Mouse (Mus musculus) erythroblast, embryonic 14.5 days (primary cell): Measurements from ENCODE around the gene Plscr3. TPM values are rescaled to one million over a fixed set of nuclear protein-coding genes. Genes with fewer than 3 reads are reported as not detected.

Experiments used
- H3K27me3 ChIP-seq: 2 replicates; pipeline ENCODE4 v1.6.1; 2012; ENCODE audit warnings: inconsistent platforms; ENCODE audit not compliant: control insufficient read depth
- H3K36me3 ChIP-seq: 2 replicates; pipeline ENCODE4 v1.6.1; 2012; ENCODE audit warnings: mild to moderate bottlenecking, inconsistent platforms; ENCODE audit not compliant: control insufficient read depth
- H3K4me1 ChIP-seq: 2 replicates; pipeline ENCODE4 v1.6.1; 2012; ENCODE audit warnings: inconsistent platforms; ENCODE audit not compliant: control insufficient read depth
- H3K4me3 ChIP-seq: replicated peaks from 2 replicates; pipeline ENCODE3; 2012; ENCODE audit warnings: moderate library complexity, mild to moderate bottlenecking, inconsistent platforms
- H3K9me3 ChIP-seq: 2 replicates; pipeline ENCODE4 v1.6.1; 2012; ENCODE audit warnings: low read length, inconsistent platforms, mixed read lengths; ENCODE audit not compliant: control insufficient read depth
- GATA1 ChIP-seq: IDR thresholded peaks from 2 replicates; pipeline ENCODE4 v1.6.1; 2012; ENCODE audit warnings: low read length, inconsistent platforms, mixed read lengths
- TAL1 ChIP-seq: IDR thresholded peaks from 3 replicates; pipeline ENCODE4 v1.6.1; 2012; ENCODE audit warnings: low read length, inconsistent platforms, mixed read lengths
- polyA plus RNA-seq: library from polyadenylated mRNA; stranded (reverse); fragments of >175 nt; gene quantifications from 2 replicates; pipeline ENCODE4 v1.2.3, GENCODE M21; 2012

Gene Plscr3
- 3.6 and 4.4 TPM in 2 replicates for polyA plus RNA-seq

- Histone ChIP-seq H3K4me1 (peaks cover 77% of the 10 kb centered on the region), H3K4me3 (peak within 1 kb of the TSS; percentile 83), H3K27me3 (no peaks in the 10 kb centered on the region), H3K36me3 (peaks cover 40% of the 10 kb centered on the region), H3K9me3 (no peaks in the 10 kb centered on the region)
- TF ChIP-seq GATA1: no peak
- TF ChIP-seq TAL1: no peak
Measured at GRCm38 (mm10) chr11:69846198-69846680, at the start of gene Plscr3. Gene Plscr3, plus strand, starts transcription at chr11:69846376.

- TF ChIP-seq GATA1 (no peak), TAL1 (no peak)
- Histone ChIP-seq H3K27me3 (peaks cover 86% of the 10 kb centered on the region), H3K36me3 (no peaks in the 10 kb centered on the region), H3K9me3 (peaks cover 32% of the 10 kb centered on the region), H3K4me3 (no peak overlapping the region), H3K4me1 (peaks cover 42% of the 10 kb centered on the region)
Measured at GRCm38 (mm10) chr11:69797924-69798323, 48.3 kb upstream of the Plscr3 start.

GRCm38 (mm10) chr11:69799394-69800137, 46.6 kb upstream of the Plscr3 start:
- H3K36me3 ChIP-seq: no peaks in the 10 kb centered on the region
- H3K9me3 ChIP-seq: peaks cover 45% of the 10 kb centered on the region
- TF ChIP-seq TAL1: no peak
- TF ChIP-seq GATA1: no peak
- no peak overlapping the region for H3K4me3 ChIP-seq
- H3K27me3 ChIP-seq: peaks cover 90% of the 10 kb centered on the region
- H3K4me1 ChIP-seq: peaks cover 58% of the 10 kb centered on the region

GRCm38 (mm10) chr11:69800138-69800391, 46.1 kb upstream of the Plscr3 start:
- peaks cover 59% of the 10 kb centered on the region for H3K4me1 ChIP-seq
- H3K4me3 ChIP-seq: no peak overlapping the region
- peaks cover 45% of the 10 kb centered on the region for H3K9me3 ChIP-seq
- H3K36me3 ChIP-seq: no peaks in the 10 kb centered on the region
- peaks cover 95% of the 10 kb centered on the region for H3K27me3 ChIP-seq
- TF ChIP-seq TAL1: no peak
- no peak for TF ChIP-seq GATA1

- peaks cover 57% of the 10 kb centered on the region for H3K4me1 ChIP-seq
- H3K27me3 ChIP-seq: peaks cover 100% of the 10 kb centered on the region
- H3K4me3 ChIP-seq: no peak overlapping the region
Measured at GRCm38 (mm10) chr11:69800392-69801197, 45.6 kb upstream of the Plscr3 start.

GRCm38 (mm10) chr11:69801379-69801977, 44.7 kb upstream of the Plscr3 start, which contains the start of gene Fgf11:
Gene Fgf11, minus strand, starts transcription at chr11:69801857.
- peaks cover 100% of the 10 kb centered on the region for H3K27me3 ChIP-seq
- no peaks in the 10 kb centered on the region for H3K36me3 ChIP-seq
- peaks cover 52% of the 10 kb centered on the region for H3K4me1 ChIP-seq

More at GRCm38 (mm10) chr11:69800392-69801197, 45.6 kb upstream of the Plscr3 start:
- TF ChIP-seq GATA1: no peak
- TF ChIP-seq TAL1: no peak
- Histone ChIP-seq H3K9me3 (peaks cover 45% of the 10 kb centered on the region), H3K36me3 (no peaks in the 10 kb centered on the region)

GRCm38 (mm10) chr11:69802648-69803105, 43.5 kb upstream of the Plscr3 start:
- TF ChIP-seq GATA1 (no peak), TAL1 (no peak)
- Histone ChIP-seq H3K4me3 (peak overlapping the region; percentile 48), H3K27me3 (peaks cover 100% of the 10 kb centered on the region), H3K4me1 (peaks cover 52% of the 10 kb centered on the region), H3K9me3 (peaks cover 46% of the 10 kb centered on the region), H3K36me3 (no peaks in the 10 kb centered on the region)

More at GRCm38 (mm10) chr11:69801379-69801977, 44.7 kb upstream of the Plscr3 start, which contains the start of gene Fgf11:
- Histone ChIP-seq H3K9me3 (peaks cover 45% of the 10 kb centered on the region), H3K4me3 (peak within 1 kb of the TSS; percentile 48)
- TF ChIP-seq GATA1: no peak
- TF ChIP-seq TAL1: no peak

- Histone ChIP-seq H3K36me3 (no peaks in the 10 kb centered on the region), H3K4me3 (peak overlapping the region; percentile 45), H3K9me3 (peaks cover 46% of the 10 kb centered on the region), H3K27me3 (peaks cover 94% of the 10 kb centered on the region), H3K4me1 (peaks cover 52% of the 10 kb centered on the region)
- TF ChIP-seq GATA1 (no peak), TAL1 (no peak)
Measured at GRCm38 (mm10) chr11:69803328-69803727, 42.8 kb upstream of the Plscr3 start.
